Mouse (Mus musculus) retina, postnatal 1 day (tissue): ENCODE measurements at regions not wholly inside any gene's neighbourhood (a gene's known extent, or its start where the extent isn't known, plus 50 kb on each side); places are given as distances from the start of the nearest gene placed in this dataset.

Experiments
- DNase-seq: peaks from one replicate; pipeline ENCODE4 v3.0.0-alpha.2; 2012

DNA sequence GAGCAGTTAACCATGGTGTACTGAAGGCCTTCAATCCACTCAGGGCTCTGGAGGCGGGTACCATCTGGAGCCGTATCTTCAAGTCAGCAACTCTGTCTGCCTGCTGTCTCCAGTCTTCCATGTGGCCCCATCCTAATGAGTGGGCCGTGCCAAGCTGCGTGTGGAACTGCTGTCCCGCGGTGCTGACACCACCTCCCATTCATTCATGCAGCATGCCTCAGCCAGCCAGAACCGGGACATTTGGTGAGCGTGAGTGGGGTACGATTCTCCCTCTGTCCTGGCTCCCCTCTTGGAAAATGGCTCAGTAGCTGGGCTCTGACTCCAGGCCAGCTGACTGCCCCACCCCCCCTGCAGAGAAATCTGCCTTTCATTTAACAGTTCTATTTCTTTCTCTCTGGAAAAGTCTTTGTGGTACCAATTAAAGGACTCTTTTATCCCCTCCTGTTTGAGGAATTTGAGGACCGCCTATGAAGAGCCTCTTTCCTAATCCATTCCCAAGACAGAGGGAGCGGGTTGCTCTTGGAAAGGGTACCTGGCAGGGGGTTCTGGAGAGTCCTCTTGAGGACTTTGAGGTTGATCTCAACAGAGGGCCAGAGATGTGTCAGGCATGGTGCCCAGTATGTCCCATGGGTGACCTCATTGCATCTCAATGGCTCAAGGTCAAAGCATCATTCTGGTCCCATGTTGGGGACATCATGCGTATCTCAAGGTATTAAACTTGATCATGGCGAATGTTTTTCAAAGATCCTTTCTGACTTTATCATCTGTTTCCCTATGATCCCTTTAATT, 55.5 kb upstream of the Brd7 start:
- peak; percentile 53 for DNase-seq

DNA sequence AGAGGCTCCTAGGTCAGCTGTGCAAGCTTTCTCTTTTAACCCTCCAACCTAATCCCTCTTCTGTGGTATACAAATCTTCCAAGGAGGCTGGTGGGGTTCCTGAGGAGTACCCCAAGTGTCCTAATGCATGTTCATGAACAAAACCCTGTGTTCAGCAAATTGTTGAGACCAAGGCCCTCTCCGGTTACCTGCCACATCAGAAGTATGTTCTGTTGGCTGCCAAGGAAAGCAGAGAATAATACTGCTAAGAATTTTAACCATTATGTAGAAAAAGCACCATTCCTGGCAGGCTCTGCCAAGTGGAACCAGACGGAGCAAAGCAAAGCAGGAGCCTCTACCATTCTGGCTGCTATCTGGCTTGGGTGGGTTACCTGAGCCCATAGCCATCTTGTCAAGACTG, 61.3 kb upstream of the Brd7 start:
- DNase-seq, result no peak

DNA sequence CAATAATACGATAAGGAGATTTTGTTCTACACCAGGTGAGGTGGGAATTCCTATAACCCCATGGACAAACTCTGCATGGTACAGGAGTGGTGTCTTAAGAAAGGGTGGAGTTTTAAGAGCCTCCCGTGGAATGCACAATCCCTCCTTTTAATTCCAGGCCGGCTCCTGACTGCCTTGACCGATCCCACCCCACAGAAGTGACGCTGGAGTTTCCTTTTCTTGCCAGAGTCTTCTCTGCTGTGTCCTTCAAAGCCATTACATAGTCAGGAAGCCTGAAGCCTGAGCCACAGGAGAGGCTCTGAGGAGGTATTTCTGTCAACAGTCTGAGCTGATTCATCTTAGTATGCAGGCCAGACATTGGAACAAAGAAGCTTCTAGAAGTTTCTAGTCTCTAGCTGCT, 66.6 kb upstream of the Brd7 start:
- DNase-seq, result no peak

DNA sequence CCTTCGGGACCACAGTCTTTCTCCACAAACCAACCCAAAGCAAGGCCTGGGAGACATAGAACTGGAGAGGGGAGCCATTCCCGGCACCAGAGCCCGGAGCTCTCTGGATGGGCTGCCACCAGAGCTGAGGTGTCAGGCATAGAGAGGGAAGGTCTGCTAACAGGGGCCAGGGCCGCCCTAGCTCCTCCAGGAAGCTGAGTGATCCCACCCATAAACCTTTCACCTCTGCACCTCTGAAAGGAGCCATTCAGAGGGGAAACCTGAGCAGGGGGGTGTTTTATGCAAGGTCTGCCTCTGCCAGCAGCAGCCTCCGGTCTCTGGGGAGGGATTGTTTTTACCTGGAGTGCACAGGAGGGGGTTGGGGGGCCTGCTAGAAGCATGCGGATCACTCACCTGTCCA, 69.4 kb upstream of the Brd7 start:
- no peak for DNase-seq

DNA sequence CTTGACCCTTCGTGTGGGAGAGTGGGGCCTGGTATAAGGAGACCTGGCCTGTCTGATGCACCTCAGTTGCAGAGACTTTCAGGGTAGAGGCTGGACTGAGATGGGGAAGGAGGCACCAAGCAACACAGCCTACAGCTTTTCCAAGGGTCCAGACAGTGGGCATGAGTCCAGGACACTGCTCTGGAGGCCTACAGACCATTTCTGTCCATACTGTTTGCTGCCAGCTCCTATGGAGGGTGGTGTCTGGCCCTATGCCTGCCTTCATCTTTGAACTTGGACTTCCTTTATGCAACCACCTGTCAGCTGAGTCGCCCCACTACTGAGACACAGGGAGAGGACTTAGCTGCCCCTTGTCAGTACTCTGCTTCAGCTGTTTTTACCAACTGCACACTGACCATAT, 73.7 kb upstream of the Brd7 start:
- DNase-seq, result no peak

DNA sequence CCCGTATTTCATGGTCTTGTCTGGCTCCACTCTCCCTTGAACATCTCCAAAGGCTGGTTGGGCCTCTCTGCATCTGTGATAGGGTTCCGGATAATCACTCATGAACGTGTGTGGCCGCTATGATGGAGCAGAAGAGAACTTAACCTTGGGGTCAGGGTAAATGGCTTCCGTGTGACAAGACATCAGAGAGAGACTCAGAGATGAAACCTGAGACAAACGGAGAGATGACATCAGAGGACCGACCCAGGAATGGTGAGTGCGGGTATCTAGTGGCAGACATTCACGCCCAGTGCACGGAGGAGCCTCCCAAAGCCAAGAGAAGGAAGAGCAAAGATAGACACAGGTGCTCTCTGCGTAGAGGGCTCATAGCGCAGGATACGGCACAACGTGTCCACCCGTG, 78.2 kb upstream of the Brd7 start:
- no peak for DNase-seq

DNA sequence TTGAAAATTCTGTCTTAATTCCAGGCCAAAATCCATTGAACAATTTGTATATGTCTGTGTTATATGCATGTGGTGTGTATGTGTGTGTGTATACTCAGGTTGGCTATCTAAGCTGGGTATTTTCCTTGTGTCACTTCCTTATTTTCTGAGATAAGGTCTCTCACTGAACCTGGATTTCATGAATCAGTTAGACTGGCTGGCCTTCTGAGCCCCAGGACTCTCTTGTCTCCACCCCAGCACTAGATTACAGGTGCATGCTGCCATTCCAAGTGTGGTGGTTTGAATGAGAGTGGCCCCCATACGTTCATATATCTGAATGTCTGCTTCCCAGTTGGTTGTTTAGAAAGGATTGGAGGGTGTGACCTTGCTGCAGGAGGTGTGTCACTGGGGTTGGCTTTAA, 77.8 kb upstream of the Nkd1 start:
- no peak for DNase-seq

DNA sequence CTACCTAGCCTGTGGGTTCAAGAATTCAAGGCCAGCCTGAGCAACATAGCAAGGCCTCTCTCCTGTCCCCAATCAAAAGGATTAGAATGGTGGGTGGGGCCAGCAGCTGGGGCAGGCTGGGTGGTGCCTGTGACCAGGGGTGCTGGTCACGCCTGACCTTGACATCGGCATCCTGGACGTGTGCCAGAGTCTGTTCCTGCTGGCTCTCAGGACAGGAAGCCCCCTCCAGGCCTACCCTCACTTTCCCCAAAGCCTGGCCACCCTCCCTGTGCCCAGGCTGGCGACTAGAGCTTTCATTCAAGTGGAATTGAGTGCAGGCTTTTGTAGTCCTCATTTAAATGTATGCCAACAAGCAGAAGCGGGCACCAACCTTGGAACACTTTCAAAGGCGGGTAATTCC, 73.7 kb upstream of the Nkd1 start:
- DNase-seq, result peak; percentile 74

DNA sequence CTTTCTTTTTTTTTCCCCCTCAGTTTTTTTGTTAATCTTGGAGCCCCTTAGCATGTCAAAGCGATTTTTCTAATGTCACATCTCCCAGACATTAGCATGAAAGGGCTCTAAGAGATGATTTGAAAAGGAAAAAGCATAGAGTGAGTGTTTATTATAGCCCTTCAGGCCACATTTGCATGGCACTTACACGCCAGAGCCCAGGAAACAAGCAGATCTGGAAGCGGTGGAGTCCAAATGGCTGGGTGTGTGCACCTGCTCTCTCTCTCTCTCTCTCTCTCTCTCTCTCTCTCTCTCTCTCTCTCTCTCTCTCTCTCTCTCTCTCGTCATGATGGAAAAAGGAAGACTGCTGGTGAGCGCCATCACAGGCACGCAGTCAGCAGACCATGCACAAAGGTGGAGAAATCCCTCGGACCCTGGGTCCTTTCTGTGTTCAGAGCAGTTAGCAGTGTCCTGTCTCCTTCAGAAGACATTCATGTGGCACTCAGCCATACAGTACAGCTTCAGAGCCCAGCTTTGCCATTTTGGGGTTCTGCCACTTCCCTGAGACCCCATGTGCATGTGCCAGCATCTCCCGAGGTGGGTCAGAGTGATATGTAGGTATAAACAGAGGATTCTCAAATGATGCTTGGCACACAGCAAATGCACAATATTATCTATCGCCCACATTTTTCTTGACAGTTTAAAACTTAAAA, 73.2 kb upstream of the Nkd1 start:
- peak; percentile 36 for DNase-seq

DNA sequence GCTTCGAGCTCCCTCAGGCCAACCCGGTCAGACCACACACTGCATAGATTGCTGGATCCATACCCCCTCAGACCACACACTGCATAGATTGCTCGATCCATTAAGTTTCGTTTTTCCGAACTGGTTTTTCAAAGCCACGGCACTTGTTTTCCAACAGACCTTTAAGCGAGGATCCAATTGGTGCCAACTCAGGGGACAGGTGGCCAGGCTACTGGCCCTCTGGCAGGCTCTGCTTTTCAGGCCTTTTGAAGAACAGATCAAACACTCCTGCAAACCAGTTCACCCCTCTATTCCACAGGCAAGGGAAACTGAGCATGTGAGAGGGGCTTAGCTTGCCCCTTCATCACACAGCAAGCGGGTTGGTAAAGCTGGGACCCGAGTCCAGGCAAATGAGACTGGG, 72.2 kb upstream of the Nkd1 start:
- no peak for DNase-seq

DNA sequence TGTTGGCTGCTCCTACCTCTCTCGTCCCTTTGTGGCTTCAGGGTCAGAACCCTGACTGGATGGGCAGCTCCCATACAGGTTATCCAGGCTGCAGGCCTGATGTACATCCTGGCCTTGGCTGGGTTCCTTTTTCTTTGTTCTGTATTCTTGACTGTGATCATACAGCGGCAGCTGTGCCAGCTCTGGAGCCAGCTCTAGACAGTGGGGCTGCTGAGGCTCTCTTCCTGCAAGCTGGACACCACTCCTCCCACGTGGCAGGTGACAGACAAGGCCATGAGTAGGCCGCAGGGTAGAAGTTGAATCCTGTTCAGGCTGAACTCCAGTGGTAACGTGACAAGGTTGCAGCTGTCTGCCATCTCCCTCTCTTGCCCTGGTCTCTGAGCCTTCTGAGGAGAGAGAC, 71.6 kb upstream of the Nkd1 start:
- no peak for DNase-seq

DNA sequence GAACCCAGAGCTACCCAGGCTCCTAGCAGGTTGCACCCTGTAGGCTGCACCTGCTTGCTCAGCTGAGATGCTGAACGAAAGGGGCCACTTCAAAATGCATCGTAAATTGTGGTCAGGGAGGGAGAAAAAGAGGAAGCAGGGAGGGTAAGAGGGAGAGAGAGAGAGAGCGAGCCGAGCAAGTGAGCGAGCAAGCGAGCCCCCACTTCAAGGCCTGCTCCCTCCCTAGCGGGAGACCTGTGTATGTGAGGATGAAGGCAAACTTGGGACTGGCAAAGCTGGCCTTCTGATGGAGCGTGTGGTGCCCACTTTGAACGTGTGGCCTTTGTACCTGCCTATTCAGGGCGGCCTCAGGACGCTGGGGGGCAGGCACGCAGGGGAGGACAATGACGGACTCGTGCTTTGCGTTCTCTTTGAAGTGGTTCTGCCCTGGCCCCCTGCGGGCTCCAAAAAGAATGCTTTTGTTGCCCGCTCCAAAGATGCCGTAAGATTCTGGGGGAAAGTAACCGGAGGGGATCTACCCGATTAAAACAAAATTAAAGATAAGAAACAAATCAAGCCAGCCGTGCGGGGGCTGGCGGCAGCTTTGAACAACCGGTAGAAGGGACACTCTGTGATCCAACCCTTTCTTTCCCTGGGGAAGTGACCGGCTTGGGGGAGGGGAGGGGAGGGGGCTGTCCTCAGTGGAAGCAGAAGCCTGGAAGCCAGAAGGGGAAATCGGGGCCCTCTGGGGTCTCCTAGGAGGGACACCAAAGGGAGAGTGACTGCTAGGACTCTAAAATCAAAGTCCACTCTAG, 70.1 kb upstream of the Nkd1 start:
- DNase-seq, result peak; percentile 51

DNA sequence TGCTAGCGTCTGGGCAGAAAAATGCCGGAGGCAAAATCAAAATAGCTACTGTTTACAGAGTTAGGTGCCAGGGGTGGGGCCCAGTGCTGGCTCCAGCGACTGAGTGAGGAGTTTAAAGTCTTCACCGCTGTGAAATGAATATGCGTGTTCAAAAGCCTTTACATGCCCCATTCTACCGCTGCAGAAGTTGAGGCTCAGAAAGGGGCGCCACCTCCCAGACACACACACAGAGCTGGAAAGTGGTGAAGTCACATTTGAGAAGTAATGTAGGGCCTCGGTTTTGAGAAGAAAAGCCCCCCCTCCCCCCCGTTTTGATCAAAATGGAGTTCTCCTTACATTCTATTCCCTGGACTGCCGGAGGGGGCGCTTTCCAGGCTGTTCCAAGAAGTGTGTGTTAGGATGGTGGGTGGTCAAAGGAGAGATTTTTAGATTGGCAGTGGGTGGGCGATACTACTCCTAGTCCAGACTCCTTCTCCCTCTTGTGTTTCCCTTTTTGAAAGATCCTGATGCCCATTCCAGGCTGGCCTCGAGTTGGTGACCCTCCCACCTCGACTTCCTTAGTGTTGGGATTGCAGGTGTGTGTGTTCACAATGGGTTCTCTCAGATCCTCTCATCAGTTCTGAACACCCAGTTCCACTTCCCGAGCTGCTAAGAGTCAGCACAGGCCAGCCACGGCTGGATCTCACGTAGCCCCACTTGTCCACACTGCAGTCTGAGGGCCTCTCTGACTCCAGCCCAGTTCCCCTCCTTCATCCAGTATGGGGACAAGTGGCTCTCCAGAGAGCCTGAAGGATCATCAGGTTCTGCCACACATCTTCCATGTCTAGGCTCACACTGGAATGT, 69.3 kb upstream of the Nkd1 start:
- peak; percentile 54 for DNase-seq

DNA sequence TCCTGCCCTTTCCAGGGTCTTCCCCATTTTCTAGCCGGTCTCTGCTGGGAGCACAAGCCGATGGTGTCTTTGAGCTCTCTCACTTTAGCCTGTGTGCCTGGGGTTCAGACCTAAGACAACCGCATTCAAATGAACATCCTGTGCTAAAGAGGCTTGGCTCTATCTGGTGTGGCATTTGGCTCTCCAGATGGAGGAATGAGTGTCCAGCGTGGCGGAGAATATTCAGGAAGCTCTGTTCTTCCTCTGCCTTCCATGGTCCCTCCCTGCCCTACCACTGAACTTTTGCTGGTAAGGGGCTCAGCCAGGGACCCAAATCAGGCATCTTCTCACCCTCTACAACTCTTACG, 68.7 kb upstream of the Nkd1 start:
- DNase-seq, result no peak

DNA sequence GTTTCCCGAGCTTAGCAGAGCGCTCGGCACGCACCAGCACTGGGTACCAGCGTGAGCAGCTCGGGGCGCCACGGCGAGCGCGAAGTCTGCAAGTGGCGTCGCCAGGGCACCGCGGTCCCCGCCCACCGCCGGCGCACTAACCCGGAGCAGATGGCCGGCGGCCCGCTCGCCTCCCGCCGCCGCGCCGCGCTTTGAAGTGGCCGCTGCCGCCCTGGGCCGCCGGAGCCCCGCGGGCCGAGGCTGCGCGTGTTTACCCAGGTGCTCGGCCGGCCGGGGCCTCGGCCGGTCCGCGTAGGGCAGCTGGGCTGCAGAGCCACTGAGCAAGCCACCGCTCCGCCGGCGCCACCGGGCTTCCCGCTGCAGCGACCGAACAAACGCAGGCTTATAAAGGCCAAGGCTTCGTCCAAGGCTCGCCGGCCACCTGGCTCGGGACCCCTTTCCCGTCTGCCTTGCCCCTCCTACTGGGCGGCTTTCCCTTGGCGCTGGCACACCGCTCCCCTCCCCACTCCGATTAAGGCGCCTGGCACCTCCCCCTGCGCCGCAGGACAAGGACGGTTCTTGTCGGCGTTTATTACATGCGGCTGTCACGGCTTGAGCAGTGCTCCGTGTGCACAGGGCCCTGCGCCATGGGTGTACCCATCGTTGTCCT, 67.0 kb upstream of the Nkd1 start:
- peak; percentile 89 for DNase-seq

DNA sequence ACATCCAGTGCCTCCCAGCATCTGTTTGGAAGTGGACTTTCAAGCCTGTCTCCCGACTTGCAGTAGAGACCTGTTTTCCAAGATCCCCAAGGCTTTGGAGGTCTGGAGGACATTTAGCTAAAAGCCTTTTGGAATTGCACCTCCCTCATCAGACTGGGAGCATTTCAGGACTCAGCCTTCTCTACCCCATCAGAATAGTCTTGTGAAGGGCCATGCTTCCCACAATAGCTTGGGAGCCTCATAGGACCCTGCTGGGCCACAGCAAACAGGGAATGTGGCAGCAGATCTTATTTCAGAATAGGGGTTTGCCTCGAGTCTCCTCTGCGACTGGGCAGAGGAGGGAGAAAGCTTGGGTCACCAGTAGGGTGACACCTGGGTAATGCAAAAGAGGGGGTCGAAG, 66.2 kb upstream of the Nkd1 start:
- no peak for DNase-seq

DNA sequence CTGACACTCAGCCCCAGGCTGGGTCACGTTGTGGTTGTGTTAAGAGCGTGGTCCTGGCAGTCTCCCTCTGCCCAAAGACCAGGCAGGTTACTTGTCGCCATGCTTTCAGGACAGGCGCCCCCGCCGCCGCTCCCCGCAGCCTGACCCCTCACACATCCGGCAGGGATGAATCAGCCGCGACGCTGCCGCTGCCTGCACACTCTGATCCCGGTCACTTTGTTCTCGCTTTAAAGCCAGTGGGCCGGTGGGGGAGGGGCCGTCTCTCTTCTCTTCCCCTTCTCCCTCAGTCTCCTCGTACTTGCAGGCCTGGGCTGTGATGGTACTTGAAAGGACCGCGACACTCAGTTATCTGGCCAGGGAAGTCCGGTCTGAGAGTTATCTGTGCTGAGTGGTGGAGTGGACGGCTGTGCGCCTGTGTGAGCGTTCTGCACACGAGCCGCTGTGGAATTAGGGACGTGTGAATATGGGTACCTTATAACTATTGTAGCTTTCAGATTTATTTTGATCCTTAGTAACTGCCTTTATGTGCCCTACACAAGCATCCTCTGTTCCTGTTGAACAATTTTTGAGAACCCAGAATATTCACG, 65.6 kb upstream of the Nkd1 start:
- DNase-seq, result peak; percentile 69

DNA sequence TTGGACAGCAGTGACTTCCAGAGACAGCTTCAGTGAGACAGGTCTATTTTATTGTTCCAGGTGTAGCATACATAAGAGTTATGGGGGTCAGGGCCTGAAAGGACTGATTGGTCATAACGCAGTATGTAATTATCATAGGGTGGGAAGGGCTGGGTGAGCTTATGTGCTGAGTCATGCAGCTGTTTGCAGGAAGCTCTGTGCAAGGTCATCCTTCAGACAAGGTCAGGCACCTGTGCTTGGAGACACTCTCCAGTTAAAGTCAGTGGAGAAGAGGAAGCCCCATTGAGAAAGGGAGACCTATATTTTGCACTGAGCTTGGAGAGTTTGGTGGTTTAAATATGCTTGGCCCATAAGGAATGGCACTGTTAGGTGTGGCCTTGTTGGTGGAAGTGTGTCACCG, 62.0 kb upstream of the Nkd1 start:
- DNase-seq, result no peak

DNA sequence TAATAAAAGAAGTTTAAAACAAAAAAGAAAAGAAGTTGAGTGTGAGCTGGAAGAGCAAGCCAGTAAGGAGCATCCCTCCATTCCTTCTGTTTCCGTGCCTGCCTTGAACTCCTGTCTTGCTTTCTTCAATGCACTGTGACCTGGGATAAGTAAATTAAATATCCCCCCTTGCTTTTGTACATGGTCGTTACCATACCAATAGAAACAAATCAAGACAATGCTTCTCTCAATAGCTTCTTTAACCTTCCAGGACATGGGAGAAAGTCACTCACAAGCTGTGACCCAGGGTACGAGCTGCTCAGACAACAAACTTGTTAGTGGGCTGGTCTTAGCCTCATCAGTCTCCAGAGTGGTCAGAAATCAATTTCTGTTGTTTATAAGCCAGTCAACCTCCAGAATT, 53.4 kb upstream of the Nkd1 start:
- no peak for DNase-seq

DNA sequence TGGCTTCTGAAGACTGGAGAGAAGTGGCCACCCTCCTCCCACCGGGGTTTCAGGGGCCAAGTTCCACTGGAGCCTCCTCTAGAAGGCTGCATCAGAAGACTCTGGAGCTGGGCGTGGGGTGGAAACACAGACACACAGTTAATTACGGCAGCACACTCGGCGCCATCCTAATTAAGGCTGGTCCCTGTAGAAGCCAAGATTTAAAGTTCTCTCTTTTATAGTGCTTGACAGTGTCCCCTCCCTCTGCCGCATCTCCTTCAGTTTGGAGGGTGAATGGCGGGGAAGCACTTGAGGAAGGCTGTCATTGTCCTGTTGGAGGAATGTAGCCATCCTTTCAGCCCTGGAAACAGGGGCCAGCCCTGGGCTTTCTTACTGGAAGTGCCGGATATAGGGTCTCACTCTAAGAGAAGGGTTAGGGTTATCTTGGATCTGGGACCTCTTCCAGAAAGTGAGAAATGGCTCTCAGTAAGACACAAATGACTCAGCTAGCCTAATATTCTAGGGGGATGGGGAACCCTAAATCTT, 50.2 kb upstream of the Nkd1 start:
- peak; percentile 50 for DNase-seq
